Mouse (Mus musculus) neutrophil, adult 83 days (primary cell): ENCODE data around the gene Ankzf1. TPM values are rescaled to one million over a fixed set of nuclear protein-coding genes. Genes with fewer than 3 reads are reported as not detected.

Experiments used
- total RNA-seq, 2 experiments: library from RNA; stranded (reverse); gene quantifications; one replicate each; pipeline ENCODE4 v1.2.4; 2023

Gene Ankzf1
- total RNA-seq: 10 to 100 TPM; 20.1 to 20.9 TPM

GRCm38 (mm10) chr1:75191622-75192402, at the start of gene Ankzf1, which contains the start of gene Atg9a:
Gene Ankzf1, plus strand, starts transcription at chr1:75192151.
Gene Atg9a, minus strand, starts transcription at chr1:75192196.

GRCm38 (mm10) chr1:75142301-75143261, 49.4 kb upstream of the Ankzf1 start, which contains the start of the genes Cnppd1 and Retreg2:
Gene Cnppd1, minus strand, starts transcription at chr1:75142711.
Gene Retreg2, plus strand, starts transcription at chr1:75142778.

GRCm38 (mm10) chr1:75168472-75169464, 23.2 kb upstream of the Ankzf1 start, which contains the start of gene Zfand2b:
Gene Zfand2b, plus strand, starts transcription at chr1:75168646.

GRCm38 (mm10) chr1:75180105-75180590, 11.8 kb upstream of the Ankzf1 start, which contains the start of gene Abcb6:
Gene Abcb6, minus strand, starts transcription at chr1:75180392.

GRCm38 (mm10) chr1:75210136-75211087, 18.5 kb downstream of the Ankzf1 start, which contains the start of the genes Glb1l and Stk16:
Gene Glb1l, minus strand, starts transcription at chr1:75210813.
Gene Stk16, plus strand, starts transcription at chr1:75210838.

GRCm38 (mm10) chr1:75219531-75219930, 27.6 kb downstream of the Ankzf1 start, which contains the start of gene Tuba4a:
Gene Tuba4a, minus strand, starts transcription at chr1:75219865.

GRCm38 (mm10) chr1:75231664-75232152, 39.8 kb downstream of the Ankzf1 start, which contains the start of gene A630095N17Rik:
Gene A630095N17Rik, minus strand, starts transcription at chr1:75232102.

GRCm38 (mm10) chr1:75236117-75237050, 44.4 kb downstream of the Ankzf1 start, which contains the start of gene Dnajb2:
Gene Dnajb2, plus strand, starts transcription at chr1:75236406.

Other genes starting within 250 kb of the Ankzf1 start
- under 1 TPM; 0.31 to 0.57 TPM for gene Ihh, start 240.5 kb upstream of the Ankzf1 start, total RNA-seq
- gene Nhej1, start 67.0 kb upstream of the Ankzf1 start, total RNA-seq: 1 to 10 TPM; 6.2 to 7.5 TPM
- gene Slc23a3, start 58.3 kb upstream of the Ankzf1 start, total RNA-seq: 1 to 10 TPM in 1 of 2 experiments, under 1 TPM in 1; 0.97 to 1.7 TPM
- gene Cnppd1, start 49.4 kb upstream of the Ankzf1 start, total RNA-seq: 100 to 1,000 TPM; 107 to 118 TPM
- gene Retreg2, start 49.4 kb upstream of the Ankzf1 start, total RNA-seq: 10 to 100 TPM; 67.3 to 75.8 TPM
- gene Zfand2b, start 23.5 kb upstream of the Ankzf1 start, total RNA-seq: 10 to 100 TPM; 52.0 to 53.7 TPM
- gene Abcb6, start 11.8 kb upstream of the Ankzf1 start, total RNA-seq: 10 to 100 TPM in 1 of 2 experiments, 1 to 10 TPM in 1; 9.1 to 15.4 TPM
- 10 to 100 TPM; 69.5 to 69.6 TPM for gene Atg9a, start within 50 bp of the Ankzf1 start, total RNA-seq
- 10 to 100 TPM; 20.6 to 23.3 TPM for gene Glb1l, start 18.7 kb downstream of the Ankzf1 start, total RNA-seq
- gene Stk16, start 18.7 kb downstream of the Ankzf1 start, total RNA-seq: 100 to 1,000 TPM; 136 to 150 TPM
- 100 to 1,000 TPM; 408 to 432 TPM for gene Tuba4a, start 27.7 kb downstream of the Ankzf1 start, total RNA-seq
- not detected for gene A630095N17Rik, start 40.0 kb downstream of the Ankzf1 start, total RNA-seq
- gene Dnajb2, start 44.3 kb downstream of the Ankzf1 start, total RNA-seq: 10 to 100 TPM; 13.0 to 17.9 TPM
- not detected for gene Ptprn, start 72.4 kb downstream of the Ankzf1 start, total RNA-seq
- not detected for gene Resp18, start 86.3 kb downstream of the Ankzf1 start, total RNA-seq
- gene Dnpep, start 125.8 kb downstream of the Ankzf1 start, total RNA-seq: 10 to 100 TPM; 26.2 to 31.6 TPM
- gene Des, start 168.2 kb downstream of the Ankzf1 start, total RNA-seq: under 1 TPM; 0.11 to 0.38 TPM
- not detected for gene Speg, start 183.1 kb downstream of the Ankzf1 start, total RNA-seq
- 10 to 100 TPM; 46.4 to 47.9 TPM for gene Gmppa, start 243.8 kb downstream of the Ankzf1 start, total RNA-seq